Mouse (Mus musculus) forebrain, embryonic 16.5 days (tissue): ENCODE results near the gene Erc2. TPM values are rescaled to one million over a fixed set of nuclear protein-coding genes. Genes with fewer than 3 reads are reported as not detected.
A peak's percentile ranks its signal among the peaks of the same experiment; 100 is the strongest.

ENCODE experiments used
- ATAC-seq: fragments of 200-750 bp; cut with Nextera tagmentation; 2 replicates; pipeline ENCODE4 v1.8.0; 2017; ENCODE audit warnings: mild to moderate bottlenecking, moderate library complexity
- H3K27ac ChIP-seq: fragments of 300-500 bp; sonication (generic); 2 replicates; pipeline ENCODE4 v1.5.1; 2014; ENCODE audit warnings: low read length, control low read depth
- H3K27me3 ChIP-seq: fragments of 300-500 bp; sonication (generic); replicated peaks from 2 replicates; pipeline ENCODE4 v1.6.1; 2014; ENCODE audit warnings: low read length; ENCODE audit not compliant: control insufficient read depth, insufficient read depth
- H3K36me3 ChIP-seq: fragments of 300-500 bp; sonication (generic); 2 replicates; pipeline ENCODE4 v1.6.1; 2014; ENCODE audit not compliant: control insufficient read depth, insufficient read depth
- H3K4me1 ChIP-seq: fragments of 300-500 bp; sonication (generic); replicated peaks from 2 replicates; pipeline ENCODE4 v1.6.1; 2014; ENCODE audit warnings: low read length; ENCODE audit not compliant: control insufficient read depth, insufficient read depth
- H3K4me2 ChIP-seq: fragments of 300-500 bp; sonication (generic); 2 replicates; pipeline ENCODE4 v1.6.1; 2014; ENCODE audit warnings: mild to moderate bottlenecking, low read length, control low read depth
- H3K4me3 ChIP-seq: fragments of 300-500 bp; sonication (generic); replicated peaks from 2 replicates; pipeline ENCODE4 v1.5.1; 2014; ENCODE audit warnings: mild to moderate bottlenecking, low read length, control low read depth
- H3K9ac ChIP-seq: fragments of 300-500 bp; sonication (generic); replicated peaks from 2 replicates; pipeline ENCODE4 v1.6.1; 2014; ENCODE audit warnings: low read depth, low read length, control low read depth
- H3K9me3 ChIP-seq: fragments of 300-500 bp; sonication (generic); 2 replicates; pipeline ENCODE4 v1.6.1; 2016; ENCODE audit warnings: low read length; ENCODE audit not compliant: control insufficient read depth
- WGBS: fragments of 180-500 bp; shearing (Covaris S2); extraction: QIAGEN DNeasy Blood & Tissue Kit; methylation state at CpG from one replicate; pipeline ENCODE4 v1.1.7; 2014; 5-methylcytosine and 5-hydroxymethylcytosine counted together
- polyA plus RNA-seq: library from polyadenylated mRNA; unstranded; fragments of >200 nt; fragmentation: Nextera tagmentation; extraction: Ambion mirVana; gene quantifications from 2 replicates; pipeline ENCODE4 v1.2.1, GENCODE M21; 2015

Erc2 gene
- polyA plus RNA-seq, 1 experiment from 2014 or later, result 78.0 TPM

- H3K4me3 ChIP-seq, result no peak overlapping the region; the same call in 1 of the 2 replicates
Observed at GRCm38 (mm10) chr14:27621576-27621975, 652 bp upstream of the Erc2 start.

DNA sequence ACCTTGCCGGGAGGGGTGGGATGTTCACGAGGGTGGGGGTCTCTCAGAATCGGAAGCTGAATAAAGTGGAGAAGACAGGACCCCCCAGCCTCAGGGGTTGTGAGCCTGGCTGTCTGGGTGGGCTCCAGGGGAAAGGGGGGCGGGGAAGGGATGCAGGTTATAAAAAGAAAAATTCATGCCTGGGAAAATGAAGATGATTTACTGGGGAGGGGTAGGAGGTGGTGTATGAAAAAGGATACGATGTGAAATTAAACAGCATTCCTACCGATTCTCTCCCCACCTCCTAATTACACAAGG lies 643 bp downstream of the Erc2 start:
- 0% methylated on average over 6 of the region's 6 CpGs for WGBS
- H3K4me3 ChIP-seq, result peak overlapping the region; percentile 91

More at GRCm38 (mm10) chr14:27621576-27621975, 652 bp upstream of the Erc2 start:
- Histone ChIP-seq H3K4me1 (peaks cover 11% of the 10 kb centered on the region), H3K36me3 (no peaks in the 10 kb centered on the region), H3K9ac (no peak overlapping the region), H3K4me2 (peak overlapping the region; percentile 64), H3K27me3 (no peaks in the 10 kb centered on the region), H3K9me3 (no peaks in the 10 kb centered on the region), H3K27ac (peak overlapping the region; percentile 87)
- ATAC-seq, result no peak
- WGBS, result 41% methylated on average over 8 of the region's 8 CpGs

GRCm38 (mm10) chr14:27623368-27623767 lies 1.1 kb downstream of the Erc2 start:
- H3K27me3 ChIP-seq, result no peaks in the 10 kb centered on the region
- H3K9me3 ChIP-seq, result no peaks in the 10 kb centered on the region
- peak overlapping the region; percentile 91 for H3K4me3 ChIP-seq
- H3K27ac ChIP-seq, result no peak overlapping the region
- H3K9ac ChIP-seq, result peak overlapping the region; percentile 97
- H3K36me3 ChIP-seq, result no peaks in the 10 kb centered on the region
- H3K4me2 ChIP-seq, result peak overlapping the region; percentile 64
- ATAC-seq, result peak; percentile 88
- 2% methylated on average over 10 of the region's 10 CpGs for WGBS
- peaks cover 11% of the 10 kb centered on the region for H3K4me1 ChIP-seq

More for the DNA sequence above, 643 bp downstream of the Erc2 start:
- peak overlapping the region; percentile 64 for H3K4me2 ChIP-seq
- peak overlapping the region; percentile 97 for H3K9ac ChIP-seq
- H3K9me3 ChIP-seq, result no peaks in the 10 kb centered on the region
- H3K27ac ChIP-seq, result peak overlapping the region; percentile 87
- peak; percentile 19 for ATAC-seq
- no peaks in the 10 kb centered on the region for H3K36me3 ChIP-seq
- no peaks in the 10 kb centered on the region for H3K27me3 ChIP-seq
- H3K4me1 ChIP-seq, result peaks cover 11% of the 10 kb centered on the region

DNA sequence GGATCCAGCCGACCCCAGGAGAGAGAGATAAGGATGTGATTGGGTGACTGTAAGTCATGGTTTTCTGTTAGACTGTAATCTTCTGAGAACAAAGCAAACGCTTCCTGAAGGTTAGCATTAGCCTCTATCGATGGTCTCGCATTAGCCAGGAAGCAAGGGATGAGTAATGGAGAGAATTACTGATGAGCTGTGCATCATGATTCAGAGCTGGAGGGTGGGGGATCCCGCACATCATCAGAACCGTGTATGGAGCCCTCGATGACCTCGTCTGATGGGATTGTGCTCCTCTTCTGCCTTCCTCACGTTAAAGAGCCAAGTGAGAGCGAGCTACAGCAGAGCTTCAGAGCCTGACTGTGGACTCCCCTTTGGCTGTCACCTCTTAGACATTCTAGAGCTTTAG lies 6.5 kb downstream of the Erc2 start:
- ATAC-seq, result no peak
- Histone ChIP-seq H3K27ac (no peak overlapping the region), H3K4me3 (no peak overlapping the region), H3K9me3 (no peaks in the 10 kb centered on the region), H3K9ac (no peak overlapping the region), H3K4me2 (no peak overlapping the region), H3K4me1 (peaks cover 21% of the 10 kb centered on the region), H3K27me3 (no peaks in the 10 kb centered on the region), H3K36me3 (no peaks in the 10 kb centered on the region)
- WGBS, result 85% methylated on average over 10 of the region's 10 CpGs

DNA sequence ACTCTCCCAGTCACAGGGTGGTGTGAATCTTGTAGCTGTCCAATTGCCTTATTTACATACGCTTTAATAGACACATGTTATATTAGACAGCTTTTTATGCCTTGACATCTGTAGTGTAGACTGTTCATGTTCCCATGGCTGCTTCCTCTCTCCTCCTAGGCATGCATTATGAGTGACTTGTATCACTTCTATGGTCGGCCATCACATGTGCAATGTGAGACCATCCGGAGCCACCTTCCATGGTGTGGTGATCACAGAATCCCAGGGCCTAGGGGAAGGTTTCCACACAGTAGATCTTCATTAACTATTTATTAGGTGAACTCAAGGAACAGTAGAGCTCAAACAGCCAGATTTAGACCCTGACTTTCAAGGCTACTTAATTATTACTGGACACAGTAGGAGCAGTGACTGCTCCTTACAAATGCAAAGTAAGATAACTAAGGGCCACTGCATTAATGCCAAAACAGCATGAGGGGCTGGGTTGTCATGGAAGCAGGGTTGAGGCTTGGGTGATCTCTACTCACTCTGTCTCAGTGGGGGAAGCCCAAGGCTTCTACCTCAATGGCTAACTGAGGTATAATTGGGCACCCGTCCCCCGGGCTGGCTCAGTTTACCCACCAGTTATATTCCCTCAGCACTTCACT lies 7.3 kb downstream of the Erc2 start:
- Histone ChIP-seq H3K36me3 (no peaks in the 10 kb centered on the region), H3K27me3 (no peaks in the 10 kb centered on the region), H3K4me3 (no peak overlapping the region), H3K9me3 (no peaks in the 10 kb centered on the region), H3K4me1 (peaks cover 13% of the 10 kb centered on the region), H3K27ac (no peak overlapping the region), H3K9ac (no peak overlapping the region), H3K4me2 (no peak overlapping the region)
- 43% methylated on average over 5 of the region's 5 CpGs for WGBS
- no peak for ATAC-seq

DNA sequence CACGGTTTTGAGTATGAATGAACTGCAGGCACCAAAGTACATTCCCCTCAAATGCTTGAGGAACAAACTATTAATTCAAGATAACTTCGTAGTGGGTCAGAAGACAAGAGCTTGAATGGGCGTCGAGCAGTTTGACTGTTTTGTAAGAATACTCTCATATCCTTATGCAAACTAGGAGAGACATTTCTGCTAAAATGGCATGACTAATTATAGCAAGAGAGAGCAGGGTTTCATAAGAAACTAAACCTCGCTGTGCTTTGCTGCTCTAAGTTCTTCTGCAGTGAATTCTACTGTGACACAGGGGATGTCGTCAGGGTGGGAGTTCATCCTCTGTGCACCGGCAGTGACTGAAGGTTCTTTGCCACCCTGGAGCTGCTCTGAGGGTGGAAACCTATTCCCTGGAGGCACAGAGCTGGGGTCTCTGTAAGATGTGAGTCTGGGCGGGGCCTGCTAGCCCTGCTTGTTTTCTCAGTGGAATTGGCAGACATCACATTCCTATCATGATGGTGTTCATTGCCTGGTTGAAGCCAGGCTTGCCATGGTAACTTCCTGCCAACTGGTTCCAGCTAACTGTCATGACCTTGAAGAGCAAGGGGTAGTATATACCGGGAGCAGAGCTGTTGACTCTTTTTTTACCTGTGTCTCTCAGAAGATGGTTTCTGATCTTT lies 8.9 kb downstream of the Erc2 start:
- ATAC-seq, result no peak
- no peak overlapping the region for H3K4me3 ChIP-seq
- H3K36me3 ChIP-seq, result no peaks in the 10 kb centered on the region
- no peaks in the 10 kb centered on the region for H3K27me3 ChIP-seq
- H3K9ac ChIP-seq, result no peak overlapping the region
- no peak overlapping the region for H3K27ac ChIP-seq
- no peak overlapping the region for H3K4me2 ChIP-seq
- no peaks in the 10 kb centered on the region for H3K9me3 ChIP-seq
- H3K4me1 ChIP-seq, result peaks cover 11% of the 10 kb centered on the region
- WGBS, result 66% methylated on average over 9 of the region's 9 CpGs

DNA sequence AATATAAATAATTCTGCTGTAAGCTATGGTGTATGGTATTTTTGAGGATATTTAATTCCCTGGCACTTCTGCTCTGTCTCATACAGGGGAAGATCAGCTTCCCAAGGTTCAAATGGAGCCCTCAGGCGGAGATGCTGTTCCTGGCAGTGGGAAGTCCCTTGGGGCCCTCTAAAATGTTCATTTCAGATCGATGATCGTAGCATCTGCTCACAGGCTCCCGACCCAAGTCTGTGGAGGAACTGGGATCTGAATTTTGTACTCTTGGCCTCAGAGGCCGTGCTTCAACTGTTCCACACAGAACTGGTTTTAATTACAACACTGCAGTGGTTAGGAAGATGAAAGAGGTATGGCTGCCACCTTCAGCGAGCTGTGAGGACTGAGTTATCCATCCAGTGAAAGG lies 12.5 kb downstream of the Erc2 start:
- Histone ChIP-seq H3K27me3 (no peaks in the 10 kb centered on the region), H3K4me2 (no peak overlapping the region), H3K9ac (no peak overlapping the region), H3K9me3 (no peaks in the 10 kb centered on the region), H3K27ac (no peak overlapping the region), H3K36me3 (no peaks in the 10 kb centered on the region), H3K4me3 (no peak overlapping the region), H3K4me1 (peaks cover 7% of the 10 kb centered on the region)
- WGBS, result 80% methylated on average over 6 of the region's 6 CpGs
- ATAC-seq, result no peak

- Histone ChIP-seq H3K4me3 (no peak overlapping the region), H3K4me1 (no peaks in the 10 kb centered on the region), H3K4me2 (no peak overlapping the region), H3K9me3 (no peaks in the 10 kb centered on the region), H3K9ac (no peak overlapping the region), H3K27ac (no peak overlapping the region), H3K27me3 (no peaks in the 10 kb centered on the region), H3K36me3 (no peaks in the 10 kb centered on the region)
- ATAC-seq, result no peak
- WGBS, result 84% methylated on average over 2 of the region's 2 CpGs
Observed at GRCm38 (mm10) chr14:27636556-27636955, 14.3 kb downstream of the Erc2 start.

- Histone ChIP-seq H3K4me1 (no peaks in the 10 kb centered on the region), H3K27ac (no peak overlapping the region), H3K4me2 (no peak overlapping the region), H3K36me3 (no peaks in the 10 kb centered on the region), H3K9ac (no peak overlapping the region), H3K4me3 (no peak overlapping the region), H3K27me3 (no peaks in the 10 kb centered on the region), H3K9me3 (no peaks in the 10 kb centered on the region)
- ATAC-seq, result no peak
- 85% methylated on average over 3 of the region's 3 CpGs for WGBS
Observed at GRCm38 (mm10) chr14:27641382-27641781, 19.2 kb downstream of the Erc2 start.
